Mouse (Mus musculus): ENCODE data around the gene Bcl2l15.

The Bcl2l15 gene

GRCm38 (mm10) chr3:103874329-103874728 lies 41.9 kb downstream of the Bcl2l15 start:
- DNase-seq, result no peak

GRCm38 (mm10) chr3:103885946-103886345 lies 53.5 kb downstream of the Bcl2l15 start:
- no peak for DNase-seq

DNA sequence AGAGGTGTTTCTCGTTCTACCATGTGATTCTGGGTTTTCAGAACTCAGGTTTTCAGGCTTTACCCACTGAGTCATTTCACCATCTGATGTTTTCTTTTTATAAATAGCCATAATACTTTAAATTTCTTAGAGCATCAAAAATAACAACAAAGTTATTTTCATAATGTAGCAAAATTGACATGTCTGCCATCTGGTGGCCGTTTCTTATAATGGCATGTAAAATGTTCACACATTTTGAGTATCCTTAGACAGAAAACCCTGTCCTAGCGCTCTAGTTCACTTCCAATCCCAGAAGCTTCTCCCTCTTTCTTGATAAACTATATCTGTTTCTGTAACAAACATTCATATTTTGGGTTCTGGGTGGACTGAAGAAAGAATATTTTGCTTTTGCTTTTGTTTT lies 55.2 kb downstream of the Bcl2l15 start:
- DNase-seq, result peak; percentile 30

DNA sequence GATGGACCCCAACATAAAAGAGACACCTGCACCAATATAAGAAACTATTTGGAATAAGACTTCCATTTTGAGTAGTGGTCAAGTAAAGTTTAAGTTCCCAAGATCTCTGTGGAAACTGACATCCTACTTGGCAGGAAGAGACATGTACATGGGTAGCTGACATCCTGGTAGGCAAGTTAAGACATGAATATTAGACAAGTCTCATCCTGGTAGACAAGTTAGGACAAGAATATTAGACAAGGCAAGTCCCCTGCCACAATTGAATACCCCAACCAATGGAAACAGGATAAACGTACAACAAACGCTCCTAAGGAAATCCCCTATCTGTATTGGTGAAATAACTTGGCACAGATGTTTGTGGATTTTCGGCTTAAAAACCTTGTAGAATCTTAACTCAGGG lies 61.0 kb downstream of the Bcl2l15 start:
- no peak for DNase-seq
